Mouse (Mus musculus) kidney, embryonic 16.5 days (tissue): ENCODE measurements around the gene Lgi4. TPM values are rescaled to one million over a fixed set of nuclear protein-coding genes. Genes with fewer than 3 reads are reported as not detected.

Experiments used
- ATAC-seq: fragments of 200-750 bp; cut with Nextera tagmentation; 2 replicates; pipeline ENCODE4 v1.8.0; 2017; ENCODE audit warnings: moderate TSS enrichment; ENCODE audit not compliant: low FRiP score, low TSS enrichment
- H3K27ac ChIP-seq: fragments of 300-500 bp; sonication (generic); 2 replicates; pipeline ENCODE4 v1.5.1; 2014; ENCODE audit warnings: low read length
- H3K27me3 ChIP-seq: fragments of 300-500 bp; sonication (generic); 2 replicates; pipeline ENCODE4 v1.6.1; 2014; ENCODE audit warnings: low read length, control low read depth, mixed read lengths; ENCODE audit not compliant: insufficient read depth
- H3K36me3 ChIP-seq: fragments of 300-500 bp; sonication (generic); 2 replicates; pipeline ENCODE4 v1.6.1; 2014; ENCODE audit warnings: low read length, control low read depth, mixed read lengths; ENCODE audit not compliant: insufficient read depth
- H3K4me1 ChIP-seq: fragments of 300-500 bp; sonication (generic); 2 replicates; pipeline ENCODE4 v1.6.1; 2014; ENCODE audit warnings: low read length, control low read depth, mixed read lengths; ENCODE audit not compliant: insufficient read depth
- H3K4me2 ChIP-seq: fragments of 300-500 bp; sonication (generic); replicated peaks from 2 replicates; pipeline ENCODE4 v1.6.1; 2014; ENCODE audit warnings: low read depth, low read length
- H3K4me3 ChIP-seq: fragments of 300-500 bp; sonication (generic); 2 replicates; pipeline ENCODE4 v1.5.1; 2014; ENCODE audit warnings: mild to moderate bottlenecking, low read length
- H3K9ac ChIP-seq: fragments of 300-500 bp; sonication (generic); replicated peaks from 2 replicates; pipeline ENCODE4 v1.6.1; 2014; ENCODE audit warnings: low read length
- H3K9me3 ChIP-seq: fragments of 300-500 bp; sonication (generic); 2 replicates; pipeline ENCODE4 v1.6.1; 2016; ENCODE audit warnings: low read length, control low read depth
- WGBS: fragments of 180-500 bp; shearing (Covaris S2); extraction: QIAGEN DNeasy Blood & Tissue Kit; methylation state at CpG from one replicate; pipeline ENCODE4 v1.1.7; 2014; 5-methylcytosine and 5-hydroxymethylcytosine counted together
- polyA plus RNA-seq: library from polyadenylated mRNA; unstranded; fragments of >200 nt; fragmentation: Nextera tagmentation; extraction: Ambion mirVana; gene quantifications from 2 replicates; pipeline ENCODE4 v1.2.1, GENCODE M21; 2015

Lgi4 gene
- polyA plus RNA-seq: 0.32 and 0.33 TPM in 2 replicates

- Histone ChIP-seq H3K4me2 (no peak within 1 kb of the TSS), H3K27me3 (peaks cover 6% of the 10 kb centered on the region; the same call in 1 of the 2 replicates)
Measured at GRCm38 (mm10) chr7:31059108-31059507, at the start of gene Lgi4. Lgi4 (plus strand) TSS chr7:31059342.

DNA sequence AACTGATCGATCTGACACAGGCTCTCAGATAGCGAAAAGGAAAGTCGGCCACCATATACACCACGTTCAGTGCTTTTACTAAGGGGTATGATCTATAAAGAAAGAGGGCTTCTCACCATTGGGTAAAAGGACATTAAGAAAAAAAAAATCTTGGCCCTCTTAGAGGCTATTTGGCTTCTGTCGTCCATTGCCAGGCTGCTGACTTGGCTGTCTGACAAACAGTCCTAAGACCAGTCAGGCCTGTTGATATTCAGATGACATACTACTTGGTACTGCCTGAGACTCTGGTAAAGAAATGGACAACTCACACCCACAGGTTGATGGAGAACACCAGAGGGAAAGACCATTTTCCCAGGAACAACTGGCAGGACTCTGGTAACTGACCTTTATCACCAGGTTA, 46.2 kb upstream of the Lgi4 start:
- no peak overlapping the region for H3K27ac ChIP-seq
- H3K4me1 ChIP-seq: peaks cover 18% of the 10 kb centered on the region
- H3K36me3 ChIP-seq: no peaks in the 10 kb centered on the region
- no peaks in the 10 kb centered on the region for H3K27me3 ChIP-seq
- no peak overlapping the region for H3K4me3 ChIP-seq
- no peak overlapping the region for H3K4me2 ChIP-seq
- no peak overlapping the region for H3K9ac ChIP-seq
- H3K9me3 ChIP-seq: no peaks in the 10 kb centered on the region
- ATAC-seq: no peak
- 75% methylated on average over 5 of the region's 5 CpGs for WGBS

More at GRCm38 (mm10) chr7:31059108-31059507, at the start of gene Lgi4:
- no peak within 1 kb of the TSS for H3K4me3 ChIP-seq
- H3K36me3 ChIP-seq: no peaks in the 10 kb centered on the region
- peaks cover 14% of the 10 kb centered on the region for H3K4me1 ChIP-seq
- WGBS: 3% methylated on average over 2 of the region's 2 CpGs
- peak; percentile 44 for ATAC-seq
- H3K9ac ChIP-seq: no peak within 1 kb of the TSS
- no peaks in the 10 kb centered on the region for H3K9me3 ChIP-seq
- H3K27ac ChIP-seq: no peak within 1 kb of the TSS

DNA sequence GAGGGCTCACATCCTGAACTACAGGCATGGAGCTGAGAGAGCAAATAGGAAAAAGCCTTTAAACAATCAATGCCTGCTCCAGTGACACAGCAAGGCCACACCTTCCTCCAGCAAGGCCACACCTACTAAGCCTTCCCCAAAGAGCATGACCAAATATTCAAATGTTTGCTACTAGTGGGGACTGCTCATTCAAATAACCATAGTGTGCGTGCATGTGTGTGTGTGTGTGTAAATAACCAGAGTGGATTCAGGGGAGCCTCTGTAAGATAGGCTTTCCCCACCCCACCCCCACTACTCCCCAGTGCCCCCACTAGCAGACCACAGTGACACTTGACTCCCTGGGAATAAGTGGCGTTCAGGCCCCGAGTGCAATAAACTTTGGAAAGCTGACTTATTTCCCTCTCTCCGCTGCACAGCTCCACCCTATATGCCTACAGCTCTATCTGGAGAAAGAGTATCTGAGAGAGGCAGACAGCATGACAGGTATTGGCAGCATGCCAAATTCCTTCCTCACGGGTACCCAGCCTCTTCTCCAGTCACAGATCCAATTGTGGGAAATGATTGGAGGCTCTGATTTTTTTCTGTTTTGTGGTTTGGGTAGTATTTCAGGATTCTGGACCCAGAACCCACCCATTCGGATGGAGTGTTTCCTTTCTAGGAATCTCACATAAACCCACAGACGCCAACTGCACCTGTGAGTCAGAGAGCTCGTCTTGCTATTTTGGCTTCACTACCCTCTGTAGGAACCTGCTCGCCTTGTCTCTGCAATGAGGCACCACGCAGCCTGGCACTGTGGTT, 41.8 kb upstream of the Lgi4 start:
- no peak overlapping the region for H3K9ac ChIP-seq
- no peaks in the 10 kb centered on the region for H3K27me3 ChIP-seq
- no peaks in the 10 kb centered on the region for H3K9me3 ChIP-seq
- H3K27ac ChIP-seq: peak overlapping the region; percentile 39; the same call in 1 of the 2 replicates
- H3K4me3 ChIP-seq: no peak overlapping the region
- H3K4me2 ChIP-seq: 0 out of 2 replicates have a peak overlapping the region, but pooled peaks have one; percentile 10
- peaks cover 12% of the 10 kb centered on the region for H3K4me1 ChIP-seq
- ATAC-seq: peak; percentile 79
- no peaks in the 10 kb centered on the region for H3K36me3 ChIP-seq
- 29% methylated on average over 10 of the region's 10 CpGs for WGBS

GRCm38 (mm10) chr7:31028609-31029008, 30.5 kb upstream of the Lgi4 start:
- WGBS: 67% methylated on average over 8 of the region's 8 CpGs
- Histone ChIP-seq H3K36me3 (no peaks in the 10 kb centered on the region), H3K27me3 (no peaks in the 10 kb centered on the region), H3K9ac (no peak overlapping the region), H3K27ac (no peak overlapping the region), H3K4me1 (no peaks in the 10 kb centered on the region), H3K4me2 (no peak overlapping the region), H3K4me3 (no peak overlapping the region), H3K9me3 (no peaks in the 10 kb centered on the region)
- no peak for ATAC-seq

DNA sequence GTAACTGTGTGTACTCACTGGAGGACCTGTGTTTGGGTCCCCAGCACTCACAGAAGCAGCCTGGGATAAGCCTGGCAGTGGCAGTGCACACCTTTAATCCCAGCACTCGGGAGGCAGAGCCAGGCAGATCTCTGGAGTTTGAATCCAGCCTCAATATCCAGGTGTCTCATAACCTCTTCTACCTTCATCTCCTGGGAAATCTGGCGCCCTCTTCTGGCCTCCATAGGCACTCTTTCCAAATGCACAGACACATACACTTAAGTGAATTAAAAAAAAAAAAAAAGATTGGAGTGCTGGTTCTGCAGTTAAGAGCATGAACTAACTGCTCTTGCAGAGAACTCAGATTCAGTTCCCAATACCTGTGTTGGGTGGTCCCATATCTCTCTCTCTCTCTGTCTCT, 28.4 kb upstream of the Lgi4 start:
- H3K27me3 ChIP-seq: no peaks in the 10 kb centered on the region
- no peak for ATAC-seq
- H3K4me2 ChIP-seq: no peak overlapping the region
- 75% methylated on average over 2 of the region's 2 CpGs for WGBS
- no peaks in the 10 kb centered on the region for H3K4me1 ChIP-seq
- H3K4me3 ChIP-seq: no peak overlapping the region
- no peak overlapping the region for H3K27ac ChIP-seq
- H3K9me3 ChIP-seq: no peaks in the 10 kb centered on the region
- H3K9ac ChIP-seq: no peak overlapping the region
- H3K36me3 ChIP-seq: no peaks in the 10 kb centered on the region

- no peak for ATAC-seq
- WGBS: 83% methylated on average over 7 of the region's 7 CpGs
- H3K27me3 ChIP-seq: no peaks in the 10 kb centered on the region
- H3K27ac ChIP-seq: no peak overlapping the region
- no peaks in the 10 kb centered on the region for H3K9me3 ChIP-seq
- H3K4me1 ChIP-seq: no peaks in the 10 kb centered on the region
- no peak overlapping the region for H3K9ac ChIP-seq
- no peak overlapping the region for H3K4me3 ChIP-seq
- H3K4me2 ChIP-seq: no peak overlapping the region
- no peaks in the 10 kb centered on the region for H3K36me3 ChIP-seq
Measured at GRCm38 (mm10) chr7:31031731-31032130, 27.4 kb upstream of the Lgi4 start.

- Histone ChIP-seq H3K4me2 (no peak overlapping the region), H3K9ac (no peak overlapping the region), H3K36me3 (no peaks in the 10 kb centered on the region), H3K27ac (no peak overlapping the region), H3K9me3 (no peaks in the 10 kb centered on the region), H3K4me1 (no peaks in the 10 kb centered on the region), H3K27me3 (no peaks in the 10 kb centered on the region), H3K4me3 (no peak overlapping the region)
- ATAC-seq: no peak
- 47% methylated on average over 9 of the region's 9 CpGs for WGBS
Measured at GRCm38 (mm10) chr7:31033409-31034165, 25.6 kb upstream of the Lgi4 start.

GRCm38 (mm10) chr7:31034789-31035188, 24.4 kb upstream of the Lgi4 start:
- 77% methylated on average over 11 of the region's 11 CpGs for WGBS
- H3K36me3 ChIP-seq: no peaks in the 10 kb centered on the region
- no peak overlapping the region for H3K9ac ChIP-seq
- no peaks in the 10 kb centered on the region for H3K4me1 ChIP-seq
- H3K4me3 ChIP-seq: no peak overlapping the region
- H3K4me2 ChIP-seq: no peak overlapping the region
- no peak for ATAC-seq
- H3K27me3 ChIP-seq: no peaks in the 10 kb centered on the region
- H3K27ac ChIP-seq: no peak overlapping the region
- no peaks in the 10 kb centered on the region for H3K9me3 ChIP-seq

- Histone ChIP-seq H3K27ac (no peak overlapping the region), H3K9ac (no peak overlapping the region), H3K27me3 (no peaks in the 10 kb centered on the region), H3K9me3 (no peaks in the 10 kb centered on the region), H3K4me3 (no peak overlapping the region), H3K4me1 (no peaks in the 10 kb centered on the region), H3K36me3 (no peaks in the 10 kb centered on the region), H3K4me2 (no peak overlapping the region)
- 83% methylated on average over 11 of the region's 11 CpGs for WGBS
- ATAC-seq: no peak
Measured at GRCm38 (mm10) chr7:31035291-31035690, 23.9 kb upstream of the Lgi4 start.

GRCm38 (mm10) chr7:31036917-31037316, 22.2 kb upstream of the Lgi4 start:
- no peak overlapping the region for H3K4me3 ChIP-seq
- H3K27ac ChIP-seq: no peak overlapping the region
- H3K4me1 ChIP-seq: peaks cover 6% of the 10 kb centered on the region
- H3K27me3 ChIP-seq: peaks cover 9% of the 10 kb centered on the region; the same call in 1 of the 2 replicates
- no peak for ATAC-seq
- H3K36me3 ChIP-seq: no peaks in the 10 kb centered on the region
- no peaks in the 10 kb centered on the region for H3K9me3 ChIP-seq
- H3K4me2 ChIP-seq: no peak overlapping the region
- H3K9ac ChIP-seq: no peak overlapping the region
- WGBS: 83% methylated on average over 7 of the region's 7 CpGs
